Mouse (Mus musculus) 3T3-L1 (cell line): ENCODE measurements around the gene Bola2.
"Not testable (repeated sequence)": the region's sequence is repeated elsewhere in the genome, so short reads cannot be mapped to it uniquely, and the experiment has no call there.

Source experiments
- DNase-seq: peaks from one replicate; pipeline ENCODE4 v3.0.0-alpha.2; 2015; ENCODE audit warnings: low read depth, low spot score

Gene Bola2

GRCm38 (mm10) chr7:126708175-126708952 lies 13.2 kb downstream of the Bola2 start:
- no peak for DNase-seq

DNA sequence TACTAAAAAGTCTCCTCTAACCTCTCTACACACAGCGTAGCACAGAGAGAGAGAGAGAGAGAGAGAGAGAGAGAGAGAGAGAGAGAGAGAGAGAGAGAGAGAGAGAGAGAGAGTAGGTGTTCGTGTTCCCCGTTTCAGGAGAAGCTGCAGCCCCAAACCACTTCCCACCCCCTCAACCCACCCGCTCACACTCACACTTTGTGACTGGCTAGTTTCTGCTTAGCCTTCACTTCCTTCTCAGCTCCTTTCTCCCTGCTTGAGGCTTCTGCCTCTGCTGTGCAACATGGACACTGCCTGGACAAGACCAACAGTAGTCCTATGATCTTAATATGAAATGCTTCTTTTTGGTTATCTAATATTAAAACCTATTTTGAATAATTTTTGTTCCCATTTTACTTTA lies 15.1 kb downstream of the Bola2 start:
- DNase-seq: no peak

DNA sequence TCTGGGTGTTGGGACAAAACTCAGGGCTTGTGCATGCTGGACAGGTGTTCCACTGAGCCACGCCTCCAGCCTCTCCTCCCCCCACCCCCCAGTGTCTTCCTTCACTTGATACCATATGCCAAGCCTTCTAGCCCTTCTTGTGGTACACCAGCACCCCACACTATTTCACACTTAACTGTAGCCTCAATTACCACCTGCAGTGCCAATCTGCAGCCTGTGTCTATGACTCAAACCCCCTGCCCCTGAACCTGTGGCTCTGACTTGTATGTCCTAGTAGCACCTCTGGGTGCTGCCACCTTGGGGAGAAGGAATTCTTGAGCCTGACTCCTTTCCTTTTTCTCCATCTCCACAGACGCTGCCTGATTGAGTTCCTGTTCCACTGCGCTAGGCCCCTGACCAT lies 16.7 kb downstream of the Bola2 start:
- DNase-seq: no peak

DNA sequence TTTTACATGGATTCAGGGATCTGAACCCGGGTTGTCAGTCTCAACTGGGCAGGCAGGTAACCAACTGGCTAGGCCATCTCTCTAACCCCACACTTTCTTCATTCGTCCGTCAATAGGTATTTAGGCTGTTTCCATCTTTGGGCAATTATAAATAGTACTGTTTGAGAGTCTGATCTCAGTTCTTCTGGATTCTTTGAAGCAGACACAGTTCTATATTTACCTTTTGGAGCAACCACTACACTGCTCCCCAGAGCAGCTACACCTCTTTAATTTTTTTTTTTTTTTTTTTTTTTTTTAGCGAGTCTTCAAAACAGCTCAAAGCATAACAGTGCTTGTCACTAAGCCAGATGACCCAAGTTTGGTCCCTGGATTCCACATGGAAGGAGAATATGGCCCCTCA lies 20.5 kb downstream of the Bola2 start:
- no peak for DNase-seq

- DNase-seq: no peak
These were observed 22.4 kb downstream of the Bola2 start for GRCm38 (mm10) chr7:126717566-126717965.

- DNase-seq: peak; percentile 11
These were observed 23.7 kb downstream of the Bola2 start for GRCm38 (mm10) chr7:126718787-126719337.

DNA sequence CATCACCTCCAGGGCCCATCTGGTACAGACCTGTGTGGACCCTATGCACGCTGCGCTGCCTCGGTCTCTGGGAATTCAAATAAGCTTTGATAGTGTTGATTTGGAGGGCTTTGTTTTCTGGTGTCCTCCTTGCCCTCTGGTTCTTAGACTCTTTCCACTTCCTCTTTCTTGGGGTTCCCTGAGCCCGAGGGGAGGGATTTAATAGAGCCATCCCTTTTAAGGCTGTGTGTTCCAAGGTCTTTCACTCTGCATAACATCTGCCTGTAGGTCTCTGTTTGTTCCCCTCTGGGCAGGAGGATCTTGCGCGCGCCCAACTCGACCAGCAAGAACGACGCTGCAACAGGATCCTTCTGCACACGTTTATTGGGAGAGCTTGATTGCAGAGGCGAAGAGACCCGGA lies 26.4 kb downstream of the Bola2 start:
- no peak for DNase-seq

DNA sequence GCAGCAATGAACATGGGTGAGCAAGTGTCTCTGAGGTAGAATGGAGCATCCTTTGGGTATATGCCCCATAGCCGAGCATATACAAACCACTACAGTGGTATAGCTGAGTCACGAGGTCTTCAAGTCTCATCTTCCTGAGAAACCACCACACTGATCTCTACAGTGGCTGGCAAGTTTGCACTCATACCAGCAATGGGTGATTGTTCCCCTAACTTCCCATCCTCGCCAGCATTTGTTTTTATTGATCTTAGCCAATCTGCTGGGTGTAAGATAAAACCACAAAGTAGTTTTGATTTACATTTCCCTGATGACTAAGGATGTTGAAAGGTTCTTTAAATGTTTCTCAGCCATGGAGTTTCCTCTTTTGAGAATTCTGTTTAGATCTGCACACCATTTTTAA lies 29.9 kb downstream of the Bola2 start:
- no peak for DNase-seq

GRCm38 (mm10) chr7:126725667-126726066 lies 30.5 kb downstream of the Bola2 start:
- no peak for DNase-seq

DNA sequence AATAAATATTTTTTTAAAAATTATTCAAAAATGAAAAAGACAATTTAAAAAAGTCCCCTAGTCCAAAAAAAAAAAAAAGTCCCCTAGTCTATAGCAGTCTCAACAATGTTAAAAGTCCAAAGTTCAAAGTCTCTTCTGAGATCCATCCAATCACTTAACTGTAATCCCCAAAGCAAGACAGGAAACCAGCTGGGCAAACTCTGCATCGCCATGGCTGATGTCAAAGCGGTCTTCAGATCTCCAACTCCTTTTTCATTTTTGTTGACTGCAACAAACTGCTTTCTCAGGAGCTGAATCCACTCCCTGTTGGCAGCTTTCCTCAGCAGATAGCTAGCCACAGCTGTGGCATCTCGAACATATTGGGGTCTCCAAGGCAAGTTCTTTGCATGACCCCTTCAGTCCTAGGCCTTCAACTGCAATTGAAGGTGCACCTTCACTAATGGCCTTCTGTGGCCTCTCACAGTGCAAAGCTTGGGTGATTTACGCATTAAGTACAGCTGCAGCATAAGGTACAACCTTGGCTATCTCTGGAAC lies 35.1 kb downstream of the Bola2 start:
- DNase-seq: not testable (repeated sequence)

DNA sequence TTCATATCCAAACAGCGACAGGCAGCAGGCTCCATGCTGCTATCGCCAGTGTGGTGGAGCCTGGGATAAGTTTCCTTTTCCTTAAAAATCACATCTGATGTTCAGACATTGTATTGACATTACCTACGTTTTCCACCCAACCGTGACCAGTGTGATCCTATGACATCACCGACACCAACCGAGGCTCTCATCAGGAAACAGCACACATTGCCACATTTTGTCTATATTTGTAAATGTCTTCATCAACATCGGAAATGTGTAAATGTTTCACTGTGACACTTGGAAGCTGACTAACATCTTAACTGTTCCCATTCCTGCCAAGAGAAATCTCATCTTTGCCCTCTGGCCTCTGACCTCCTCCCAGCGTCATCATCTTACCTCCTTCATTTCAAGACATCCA lies 40.9 kb downstream of the Bola2 start:
- no peak for DNase-seq

DNA sequence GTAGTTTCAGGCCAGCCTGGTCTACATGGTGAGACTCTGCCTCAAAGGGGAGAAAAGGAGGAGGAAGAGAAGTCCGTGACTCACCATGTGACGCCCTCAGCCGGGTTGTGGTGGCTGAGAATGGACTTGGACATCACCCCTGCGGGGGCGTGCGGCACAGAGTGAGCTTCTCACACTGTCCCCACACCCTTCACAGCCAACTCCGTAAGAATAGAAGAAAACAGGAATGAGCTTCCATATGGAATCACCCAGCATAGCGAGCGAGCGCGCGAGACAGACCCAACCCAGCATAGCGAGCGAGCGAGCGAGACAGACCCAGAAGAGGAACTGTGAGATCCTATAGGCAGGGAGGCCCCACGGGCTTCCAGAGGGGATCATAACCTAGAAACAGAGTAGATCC lies 44.4 kb downstream of the Bola2 start:
- DNase-seq: no peak

GRCm38 (mm10) chr7:126740132-126740735 lies 45.0 kb downstream of the Bola2 start:
- no peak for DNase-seq

DNA sequence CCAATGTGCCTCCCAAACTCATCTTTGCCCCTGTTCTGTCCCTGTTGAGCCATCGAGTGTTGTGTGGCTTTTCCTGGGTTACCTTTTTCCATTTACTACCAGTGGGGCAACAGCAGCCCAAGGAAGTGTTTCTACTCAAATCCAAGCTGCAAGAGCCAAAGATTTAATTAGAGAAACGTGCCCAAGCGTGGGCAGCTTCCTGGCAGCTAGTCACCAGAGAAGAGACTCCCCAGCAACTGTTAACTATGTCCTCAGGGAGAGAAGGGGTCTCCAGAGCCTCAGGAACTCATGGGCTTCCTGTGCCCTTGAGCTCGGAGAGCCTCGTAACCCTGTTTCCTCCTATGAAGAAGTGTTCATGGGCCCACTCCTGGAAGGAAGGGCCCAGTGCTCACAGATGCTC lies 45.8 kb downstream of the Bola2 start:
- DNase-seq: no peak

DNA sequence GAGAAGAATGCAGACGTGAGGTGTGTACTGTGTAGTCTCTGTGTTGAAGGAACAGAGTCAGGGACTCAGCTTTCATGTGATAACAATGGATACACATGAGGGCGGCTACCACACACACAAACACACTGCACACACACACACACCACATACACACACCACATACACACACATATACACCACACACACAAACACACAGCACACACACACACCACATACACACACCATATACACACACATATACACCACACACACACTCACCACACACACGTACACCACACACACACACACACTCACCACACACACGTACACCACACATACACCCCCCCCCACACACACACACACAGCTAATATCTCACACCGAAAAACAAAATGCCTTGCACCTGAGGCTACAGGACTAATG lies 46.3 kb downstream of the Bola2 start:
- no peak for DNase-seq

- no peak for DNase-seq
These were observed 46.8 kb downstream of the Bola2 start for GRCm38 (mm10) chr7:126741964-126742482.

DNA sequence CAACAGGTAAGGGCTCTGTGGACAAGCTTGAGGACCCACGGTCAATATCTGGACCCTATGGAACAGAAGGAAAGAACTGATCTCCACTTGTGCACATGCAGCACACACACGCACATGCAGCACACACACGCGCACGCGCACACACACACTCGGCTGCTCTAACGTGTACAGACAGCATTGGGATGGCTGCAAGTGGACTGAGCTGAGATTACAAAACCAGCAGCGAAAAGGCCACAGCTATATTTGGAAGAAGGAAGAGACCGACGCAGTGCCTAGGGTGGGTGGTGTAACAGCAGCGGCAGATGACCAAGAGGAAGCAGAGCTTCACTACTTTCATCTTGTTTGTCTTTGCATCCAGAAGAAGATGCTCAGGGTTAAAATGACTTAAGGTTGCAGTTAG lies 50.9 kb downstream of the Bola2 start:
- DNase-seq: no peak

GRCm38 (mm10) chr7:126746798-126747197 lies 51.6 kb downstream of the Bola2 start:
- DNase-seq: no peak

DNA sequence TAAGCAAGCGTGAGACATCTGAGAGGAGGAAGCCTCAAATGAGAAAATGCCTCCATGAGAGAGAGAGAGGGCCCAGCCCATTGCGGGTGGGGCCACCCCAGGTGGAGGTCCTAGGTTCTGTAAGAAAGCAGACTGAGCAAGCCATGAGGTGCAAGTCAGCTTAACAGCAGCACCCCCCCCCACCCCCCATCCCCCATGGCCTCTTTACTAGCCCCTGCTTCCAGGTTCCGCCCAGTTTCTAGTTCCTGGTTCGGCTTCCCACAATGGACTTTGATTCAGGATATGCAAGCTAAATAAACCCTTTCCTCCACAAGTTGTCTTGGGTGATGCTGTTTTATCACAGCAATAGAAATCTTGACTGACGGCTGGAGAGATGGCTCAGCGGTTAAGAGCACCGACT lies 53.6 kb downstream of the Bola2 start:
- DNase-seq: no peak
